Mouse (Mus musculus) megakaryocyte-erythroid progenitor cell, adult 5-6 weeks (primary cell): ENCODE measurements around the gene Asb2. TPM values are rescaled to one million over a fixed set of nuclear protein-coding genes. Genes with fewer than 3 reads are reported as not detected.

ENCODE experiments used
- ATAC-seq: replicated peaks from 2 replicates; pipeline ENCODE4 v1.8.0; 2016; ENCODE audit warnings: mild to moderate bottlenecking, inconsistent platforms; ENCODE audit not compliant: severe bottlenecking, poor library complexity, low FRiP score, low TSS enrichment
- total RNA-seq, 2 experiments: library from RNA; stranded (forward) in 1 of 2; stranded (reverse) in 1 of 2; fragments of 200-1000, 215-1000 nt in 1 of 2; fragments of >200 nt in 1 of 2; fragmentation: Nextera tagmentation in 1 of 2; gene quantifications; 2 replicates each; pipeline ENCODE4 v1.2.3; 2014 to 2017

The Asb2 gene
- total RNA-seq, 2 experiments from 2014 or later = 0.38 TPM; not detected in 1

- no peak for ATAC-seq
Measured at GRCm38 (mm10) chr12:103327107-103327506, 28.7 kb downstream of the Asb2 start.

- ATAC-seq = no peak
Measured at GRCm38 (mm10) chr12:103326569-103326968, 29.2 kb downstream of the Asb2 start.

GRCm38 (mm10) chr12:103325156-103325857 lies 30.5 kb downstream of the Asb2 start:
- peak; percentile 93 for ATAC-seq

DNA sequence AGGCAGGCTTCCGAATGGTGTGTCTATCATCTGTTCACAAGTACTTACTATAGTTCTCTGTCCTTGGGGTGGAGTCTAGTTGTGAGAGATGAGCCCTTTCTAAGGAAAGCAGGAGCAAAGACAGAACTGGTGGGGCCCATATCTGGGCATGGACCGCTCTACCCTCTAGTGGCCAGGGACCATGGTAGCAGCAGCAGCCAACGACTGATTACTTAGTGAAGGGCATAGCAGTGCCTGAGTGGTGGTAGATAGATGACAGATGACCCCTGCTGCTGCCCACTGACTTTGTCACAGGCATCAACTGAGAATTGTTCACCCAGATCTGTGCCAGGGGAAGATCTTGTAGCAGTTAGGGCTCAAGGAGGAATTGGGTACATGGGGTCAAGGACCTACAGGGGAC lies 33.0 kb downstream of the Asb2 start:
- peak; percentile 74 for ATAC-seq

GRCm38 (mm10) chr12:103315831-103316545 lies 39.8 kb downstream of the Asb2 start:
- no peak for ATAC-seq

DNA sequence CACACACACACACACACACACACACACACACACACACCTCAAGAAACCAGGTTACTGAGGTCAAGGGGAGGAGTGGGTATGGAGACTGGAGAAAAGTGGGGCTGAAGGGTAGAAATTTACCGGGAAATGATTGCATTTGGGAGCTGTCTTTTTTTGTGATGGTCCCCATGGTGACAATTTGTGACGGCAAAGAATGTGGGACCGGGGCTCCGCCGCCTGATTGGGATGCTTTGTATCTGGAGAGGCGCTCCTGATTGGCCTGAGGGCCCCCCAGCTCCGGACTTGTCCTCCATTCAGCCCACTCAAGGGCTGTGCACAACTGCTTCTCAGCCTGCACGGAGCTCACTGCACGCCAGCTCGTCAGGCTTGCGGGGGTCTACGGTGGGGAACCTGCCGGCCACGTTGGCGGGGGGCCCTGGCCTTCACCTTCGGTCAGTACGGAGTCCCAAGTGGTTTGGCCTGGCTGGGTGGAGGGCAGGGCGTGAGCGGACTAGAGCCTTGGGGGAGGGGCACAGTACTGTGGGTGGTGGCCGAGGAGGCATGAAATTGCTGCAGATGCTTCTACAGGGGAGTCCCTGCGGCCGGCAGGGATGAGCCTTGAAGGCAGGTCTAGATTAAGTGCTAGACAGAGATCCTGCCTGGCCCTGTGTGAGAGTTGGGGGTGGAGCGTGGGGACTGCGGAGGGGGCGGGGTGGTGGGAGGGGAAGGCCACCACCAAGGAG lies 41.0 kb downstream of the Asb2 start:
- ATAC-seq = no peak

GRCm38 (mm10) chr12:103313871-103314639 lies 41.7 kb downstream of the Asb2 start:
- ATAC-seq = no peak

- ATAC-seq = no peak
Measured at GRCm38 (mm10) chr12:103313274-103313673, 42.5 kb downstream of the Asb2 start.

DNA sequence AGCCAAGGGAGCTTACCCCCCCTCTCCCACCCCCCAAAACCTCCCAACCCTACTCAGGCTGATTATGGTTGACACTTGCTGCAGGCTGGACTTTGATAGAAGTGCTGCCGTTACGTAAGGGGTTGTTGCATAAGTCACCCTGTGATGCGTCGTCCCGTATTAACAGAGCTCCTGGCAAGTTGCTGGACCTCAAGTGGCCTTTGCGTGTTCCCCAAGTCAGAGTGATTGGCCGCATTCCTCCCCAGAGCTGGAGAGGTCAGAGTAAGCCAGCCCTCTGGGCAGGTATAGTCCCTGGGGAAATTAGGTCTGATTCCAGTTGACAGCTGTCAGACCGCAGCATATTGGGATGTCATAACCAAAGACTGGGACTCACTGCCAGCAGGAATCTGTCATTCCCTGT lies 43.9 kb downstream of the Asb2 start:
- ATAC-seq = no peak

DNA sequence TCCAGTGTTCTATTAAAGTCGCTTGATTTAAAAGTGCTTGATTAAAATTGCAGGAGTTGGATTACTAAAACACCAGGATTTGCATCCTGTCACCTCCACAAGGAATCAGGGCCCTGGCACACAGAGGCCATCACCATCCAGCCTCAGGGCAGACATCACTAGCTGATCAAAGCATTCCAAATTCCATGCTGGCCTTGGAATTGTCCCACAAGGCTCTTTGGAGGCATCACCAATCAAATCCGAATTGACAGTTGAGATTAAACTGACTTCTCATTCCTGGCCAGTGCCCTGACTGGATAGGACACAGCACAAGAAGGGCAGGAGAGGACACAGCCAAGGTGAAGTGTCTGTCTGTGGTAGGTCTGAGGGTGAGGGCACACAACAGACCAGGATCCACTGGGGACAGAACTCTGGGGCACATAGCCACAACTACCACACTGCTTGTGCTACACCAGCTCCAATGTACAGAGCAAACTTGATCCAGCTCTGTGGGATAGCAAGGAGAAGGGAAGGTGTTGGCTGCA lies 45.0 kb downstream of the Asb2 start, which contains the start of gene Fam181a:
Gene Fam181a, plus strand, starts transcription at position 232 of the 524 bp plus-strand sequence.
- no peak for ATAC-seq

DNA sequence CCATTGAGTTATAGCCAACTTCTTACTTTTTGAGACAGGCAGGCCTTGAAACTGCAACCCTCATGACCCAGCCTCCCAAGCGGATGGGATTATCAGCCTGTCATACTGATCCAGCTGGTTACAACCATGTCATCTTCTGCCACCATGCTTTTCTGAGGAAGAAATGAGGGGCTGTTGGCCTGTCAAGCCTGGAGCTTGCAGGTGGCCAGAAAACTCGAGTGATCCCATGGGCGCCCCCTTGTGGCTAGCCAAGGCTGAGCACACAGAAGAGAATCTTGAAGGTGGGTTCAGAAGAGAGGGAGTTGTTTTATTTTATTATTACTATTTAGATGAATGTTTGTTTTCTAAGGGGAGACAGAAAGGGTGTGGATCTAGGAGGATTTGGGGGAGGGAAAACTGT lies 49.1 kb downstream of the Asb2 start:
- peak; percentile 50 for ATAC-seq

- peak; percentile 4; the same call in 1 of the 2 replicates for ATAC-seq
Measured at GRCm38 (mm10) chr12:103306224-103306623, 49.6 kb downstream of the Asb2 start.

DNA sequence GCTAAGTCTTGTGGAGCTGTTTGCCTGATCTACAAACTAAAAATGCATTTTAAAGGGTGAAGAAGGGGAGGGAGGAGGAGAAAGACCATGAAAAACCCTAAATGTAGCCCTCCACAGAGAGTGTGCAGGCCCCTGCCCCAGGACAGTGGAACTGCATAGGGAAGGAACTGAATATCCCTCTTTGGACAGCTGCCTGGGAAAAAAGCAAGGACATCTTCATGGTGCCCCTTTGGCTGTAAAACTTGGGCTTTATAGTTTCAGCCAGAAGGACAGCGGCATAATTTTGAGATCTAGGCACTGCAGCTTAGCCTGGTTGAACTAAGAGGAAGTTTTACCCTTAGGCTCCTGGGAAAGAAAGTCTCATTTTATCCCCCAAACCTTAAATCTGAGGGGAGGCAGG lies 52.8 kb downstream of the Asb2 start:
- no peak for ATAC-seq

- ATAC-seq = peak; percentile 71
Measured at GRCm38 (mm10) chr12:103301645-103302044, 54.2 kb downstream of the Asb2 start.

DNA sequence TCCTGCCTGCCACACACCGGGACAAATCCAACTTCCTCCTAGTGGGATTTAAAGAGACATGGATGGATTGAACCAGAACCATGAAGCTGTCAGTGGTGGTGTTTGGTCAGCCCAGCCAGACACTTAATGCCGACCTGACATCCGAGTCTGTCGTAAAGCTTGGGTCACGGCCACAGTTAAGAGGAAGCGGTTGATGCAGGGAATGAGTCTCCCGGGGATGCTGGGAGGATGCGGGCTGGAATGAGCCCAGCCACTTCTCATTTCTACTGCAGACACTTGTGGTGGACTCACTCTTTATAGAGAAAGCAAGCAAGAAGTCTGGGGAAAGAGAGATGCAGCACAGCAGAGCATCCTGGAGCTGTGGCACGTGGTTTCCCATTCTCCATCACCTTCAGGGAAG lies 55.3 kb downstream of the Asb2 start:
- ATAC-seq = no peak

GRCm38 (mm10) chr12:103296292-103296691 lies 59.5 kb downstream of the Asb2 start:
- no peak for ATAC-seq

- ATAC-seq = no peak
Measured at GRCm38 (mm10) chr12:103292366-103292765, 63.4 kb downstream of the Asb2 start.

DNA sequence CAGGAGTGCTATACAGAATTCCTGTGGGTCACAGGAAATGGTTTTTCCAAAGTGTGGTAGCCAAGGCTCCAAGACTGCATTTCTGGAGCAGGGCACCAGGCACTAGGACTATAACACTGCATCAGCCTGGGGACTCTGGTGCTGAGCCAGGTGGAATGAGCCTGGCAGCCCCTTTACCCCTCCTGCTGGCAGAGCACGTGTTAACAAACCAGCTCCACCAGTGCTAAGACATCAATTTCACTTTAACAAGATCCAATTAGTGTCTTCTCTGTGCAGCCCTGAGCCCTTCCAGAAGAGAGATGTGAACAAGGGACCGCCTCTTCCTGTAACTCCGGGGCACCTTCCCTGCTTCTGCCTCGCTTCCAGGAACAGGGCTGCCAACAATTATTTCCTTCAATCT lies 68.5 kb downstream of the Asb2 start:
- no peak for ATAC-seq

DNA sequence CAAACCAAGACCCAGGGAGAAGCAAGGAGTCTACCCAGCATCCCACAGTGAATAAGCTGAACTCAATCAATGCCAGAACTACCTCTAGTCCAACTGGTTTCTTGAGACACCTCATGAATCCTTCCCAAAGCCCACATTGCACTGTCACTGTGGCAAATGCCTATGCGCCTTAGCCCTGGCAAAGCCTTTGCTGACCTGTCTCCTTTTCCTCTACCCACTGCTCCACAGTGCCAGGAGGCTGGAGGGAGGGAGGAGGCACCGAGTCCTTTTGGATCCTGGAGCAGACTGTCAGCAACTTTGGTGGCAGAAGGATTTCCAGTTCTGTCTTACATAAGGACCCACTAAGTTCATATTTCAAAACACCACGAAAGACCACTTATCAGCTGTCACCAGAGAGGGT lies 72.4 kb downstream of the Asb2 start:
- no peak for ATAC-seq
